Mouse (Mus musculus) kidney, embryonic 16.5 days (tissue): ENCODE results near the gene Ubqln4. TPM values are rescaled to one million over a fixed set of nuclear protein-coding genes. Genes with fewer than 3 reads are reported as not detected.

Experiments used
- ATAC-seq: fragments of 200-750 bp; cut with Nextera tagmentation; 2 replicates; pipeline ENCODE4 v1.8.0; 2017; ENCODE audit warnings: moderate TSS enrichment; ENCODE audit not compliant: low FRiP score, low TSS enrichment
- H3K27ac ChIP-seq: fragments of 300-500 bp; sonication (generic); 2 replicates; pipeline ENCODE4 v1.5.1; 2014; ENCODE audit warnings: low read length
- H3K27me3 ChIP-seq: fragments of 300-500 bp; sonication (generic); 2 replicates; pipeline ENCODE4 v1.6.1; 2014; ENCODE audit warnings: low read length, control low read depth, mixed read lengths; ENCODE audit not compliant: insufficient read depth
- H3K36me3 ChIP-seq: fragments of 300-500 bp; sonication (generic); 2 replicates; pipeline ENCODE4 v1.6.1; 2014; ENCODE audit warnings: low read length, control low read depth, mixed read lengths; ENCODE audit not compliant: insufficient read depth
- H3K4me1 ChIP-seq: fragments of 300-500 bp; sonication (generic); 2 replicates; pipeline ENCODE4 v1.6.1; 2014; ENCODE audit warnings: low read length, control low read depth, mixed read lengths; ENCODE audit not compliant: insufficient read depth
- H3K4me2 ChIP-seq: fragments of 300-500 bp; sonication (generic); replicated peaks from 2 replicates; pipeline ENCODE4 v1.6.1; 2014; ENCODE audit warnings: low read depth, low read length
- H3K4me3 ChIP-seq: fragments of 300-500 bp; sonication (generic); 2 replicates; pipeline ENCODE4 v1.5.1; 2014; ENCODE audit warnings: mild to moderate bottlenecking, low read length
- H3K9ac ChIP-seq: fragments of 300-500 bp; sonication (generic); replicated peaks from 2 replicates; pipeline ENCODE4 v1.6.1; 2014; ENCODE audit warnings: low read length
- H3K9me3 ChIP-seq: fragments of 300-500 bp; sonication (generic); 2 replicates; pipeline ENCODE4 v1.6.1; 2016; ENCODE audit warnings: low read length, control low read depth
- WGBS: fragments of 180-500 bp; shearing (Covaris S2); extraction: QIAGEN DNeasy Blood & Tissue Kit; methylation state at CpG from one replicate; pipeline ENCODE4 v1.1.7; 2014; 5-methylcytosine and 5-hydroxymethylcytosine counted together
- polyA plus RNA-seq: library from polyadenylated mRNA; unstranded; fragments of >200 nt; fragmentation: Nextera tagmentation; extraction: Ambion mirVana; gene quantifications from 2 replicates; pipeline ENCODE4 v1.2.1, GENCODE M21; 2015

Gene Ubqln4
- polyA plus RNA-seq, 1 experiment from 2014 or later = 52.7 TPM

GRCm38 (mm10) chr3:88531348-88532298 is 21.9 kb upstream of the Ubqln4 start:
- Histone ChIP-seq H3K27me3 (no peaks in the 10 kb centered on the region), H3K36me3 (peaks cover 6% of the 10 kb centered on the region), H3K4me2 (peak overlapping the region; percentile 83), H3K9me3 (no peaks in the 10 kb centered on the region), H3K4me3 (peak overlapping the region; percentile 94), H3K27ac (peak overlapping the region; percentile 99), H3K9ac (peak overlapping the region; percentile 99), H3K4me1 (peaks cover 64% of the 10 kb centered on the region)
- WGBS = 1% methylated on average over 51 of the region's 63 CpGs
- ATAC-seq = peak; percentile 83

DNA sequence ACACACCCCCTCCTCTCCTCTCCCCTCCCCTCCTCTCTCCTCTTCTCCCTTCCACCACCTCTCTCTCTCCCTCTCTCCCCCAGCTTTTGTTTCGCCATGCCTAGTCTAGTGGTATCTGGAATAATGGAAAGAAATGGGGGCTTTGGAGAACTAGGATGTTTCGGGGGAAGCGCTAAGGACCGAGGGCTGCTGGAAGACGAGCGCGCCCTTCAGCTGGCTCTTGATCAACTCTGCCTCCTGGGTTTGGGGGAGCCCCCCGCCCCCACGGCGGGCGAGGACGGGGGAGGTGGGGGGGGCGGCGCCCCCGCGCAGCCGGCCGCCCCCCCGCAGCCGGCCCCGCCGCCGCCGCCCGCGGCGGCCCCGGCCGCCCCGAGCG is 21.3 kb upstream of the Ubqln4 start, which contains the start of gene Mex3a:
Gene Mex3a (plus strand): TSS at position 97 of the 376 bp plus-strand sequence.
- WGBS = 0% methylated on average over 9 of the region's 31 CpGs
- ATAC-seq = no peak
- H3K27me3 ChIP-seq = no peaks in the 10 kb centered on the region
- peak within 1 kb of the TSS; percentile 94 for H3K4me3 ChIP-seq
- peak within 1 kb of the TSS; percentile 99 for H3K9ac ChIP-seq
- H3K4me2 ChIP-seq = peak within 1 kb of the TSS; percentile 83
- peak within 1 kb of the TSS; percentile 99 for H3K27ac ChIP-seq
- H3K36me3 ChIP-seq = peaks cover 13% of the 10 kb centered on the region
- H3K4me1 ChIP-seq = peaks cover 67% of the 10 kb centered on the region
- H3K9me3 ChIP-seq = no peaks in the 10 kb centered on the region

DNA sequence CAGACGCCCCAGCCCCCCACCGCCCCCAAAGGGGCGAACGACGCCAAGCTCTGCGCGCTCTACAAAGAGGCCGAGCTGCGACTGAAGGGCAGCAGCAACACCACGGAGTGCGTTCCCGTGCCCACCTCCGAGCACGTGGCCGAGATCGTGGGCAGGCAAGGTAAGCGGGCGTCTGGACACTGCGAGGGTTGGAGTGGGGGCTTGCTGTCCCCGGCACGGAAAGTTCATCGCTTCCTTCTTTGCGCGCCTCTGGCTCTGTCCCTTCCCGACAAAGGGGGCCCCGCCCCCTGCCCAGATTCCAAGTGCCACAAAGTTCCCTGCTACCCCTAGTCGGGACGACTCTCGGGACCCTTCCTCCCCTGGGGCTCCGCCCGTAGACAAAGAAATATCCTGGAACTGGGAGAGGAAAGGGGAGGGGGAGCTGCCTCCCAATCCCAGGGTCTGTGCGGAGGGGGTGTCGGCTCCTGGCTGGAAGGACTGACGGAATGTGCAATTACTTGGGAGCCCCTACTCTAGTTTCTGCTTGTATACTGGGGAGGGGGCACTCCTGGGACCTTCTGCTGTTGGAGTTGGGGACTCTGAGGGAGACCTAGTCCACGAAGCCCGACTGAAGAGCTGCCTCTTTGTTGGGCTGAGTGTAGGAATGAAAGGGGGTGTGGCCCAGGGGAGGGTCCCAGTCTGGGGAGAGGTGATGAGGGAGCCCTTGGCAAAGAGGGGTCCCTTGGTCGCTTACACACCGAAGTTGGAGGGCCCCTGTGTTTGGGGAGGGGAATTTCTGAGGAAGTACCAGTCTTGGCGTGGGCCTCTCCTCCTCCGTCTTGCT is 20.7 kb upstream of the Ubqln4 start:
- no peaks in the 10 kb centered on the region for H3K27me3 ChIP-seq
- under 1% methylated on average over 30 of the region's 40 CpGs for WGBS
- H3K4me1 ChIP-seq = peaks cover 67% of the 10 kb centered on the region
- H3K4me3 ChIP-seq = peak overlapping the region; percentile 94
- peak overlapping the region; percentile 83 for H3K4me2 ChIP-seq
- peak overlapping the region; percentile 99 for H3K27ac ChIP-seq
- no peaks in the 10 kb centered on the region for H3K9me3 ChIP-seq
- ATAC-seq = peak; percentile 9
- H3K36me3 ChIP-seq = peaks cover 19% of the 10 kb centered on the region
- peak overlapping the region; percentile 99 for H3K9ac ChIP-seq

- 2% methylated on average over 5 of the region's 5 CpGs for WGBS
- Histone ChIP-seq H3K9me3 (no peaks in the 10 kb centered on the region), H3K27me3 (no peaks in the 10 kb centered on the region), H3K9ac (peak overlapping the region; percentile 99), H3K27ac (peak overlapping the region; percentile 99), H3K4me2 (peak overlapping the region; percentile 83), H3K4me3 (peak overlapping the region; percentile 94), H3K4me1 (peaks cover 71% of the 10 kb centered on the region), H3K36me3 (peaks cover 27% of the 10 kb centered on the region)
- no peak for ATAC-seq
These were observed 19.9 kb upstream of the Ubqln4 start for GRCm38 (mm10) chr3:88533706-88534105.

- H3K27me3 ChIP-seq = no peaks in the 10 kb centered on the region
- H3K4me1 ChIP-seq = peaks cover 66% of the 10 kb centered on the region
- peaks cover 30% of the 10 kb centered on the region for H3K36me3 ChIP-seq
- H3K27ac ChIP-seq = peak overlapping the region; percentile 61; the same call in 1 of the 2 replicates
- peak overlapping the region; percentile 94 for H3K4me3 ChIP-seq
- ATAC-seq = no peak
- H3K9me3 ChIP-seq = no peaks in the 10 kb centered on the region
- WGBS = 23% methylated on average over 3 of the region's 3 CpGs
- H3K9ac ChIP-seq = peak overlapping the region; percentile 99
- peak overlapping the region; percentile 83 for H3K4me2 ChIP-seq
These were observed 18.6 kb upstream of the Ubqln4 start for GRCm38 (mm10) chr3:88535005-88535404.

DNA sequence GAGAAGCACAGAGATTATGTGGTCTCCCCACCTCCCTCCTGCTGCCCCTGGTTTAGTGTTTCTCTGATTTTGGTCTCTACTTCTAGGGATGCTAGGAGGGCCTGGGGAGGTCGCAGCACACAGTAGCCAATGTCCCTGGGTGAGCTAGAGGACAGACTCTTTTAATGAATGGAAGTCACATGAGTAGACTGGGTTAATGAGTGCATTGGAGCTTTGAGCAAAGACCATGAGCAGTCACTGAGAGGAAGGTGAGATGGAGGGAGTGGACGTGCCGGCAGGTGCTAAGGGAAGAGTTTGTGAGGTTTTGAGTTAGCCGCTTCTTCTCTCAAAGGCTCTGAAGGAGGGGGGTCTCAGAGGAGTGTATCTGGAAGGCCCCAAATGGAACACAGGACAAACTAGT is 18.0 kb upstream of the Ubqln4 start:
- ATAC-seq = no peak
- peak overlapping the region; percentile 61; the same call in 1 of the 2 replicates for H3K27ac ChIP-seq
- H3K4me1 ChIP-seq = peaks cover 60% of the 10 kb centered on the region
- WGBS = 33% methylated on average over 4 of the region's 4 CpGs
- peak overlapping the region; percentile 94 for H3K4me3 ChIP-seq
- H3K27me3 ChIP-seq = no peaks in the 10 kb centered on the region
- peak overlapping the region; percentile 83 for H3K4me2 ChIP-seq
- H3K9me3 ChIP-seq = no peaks in the 10 kb centered on the region
- peak overlapping the region; percentile 99 for H3K9ac ChIP-seq
- H3K36me3 ChIP-seq = peaks cover 34% of the 10 kb centered on the region

DNA sequence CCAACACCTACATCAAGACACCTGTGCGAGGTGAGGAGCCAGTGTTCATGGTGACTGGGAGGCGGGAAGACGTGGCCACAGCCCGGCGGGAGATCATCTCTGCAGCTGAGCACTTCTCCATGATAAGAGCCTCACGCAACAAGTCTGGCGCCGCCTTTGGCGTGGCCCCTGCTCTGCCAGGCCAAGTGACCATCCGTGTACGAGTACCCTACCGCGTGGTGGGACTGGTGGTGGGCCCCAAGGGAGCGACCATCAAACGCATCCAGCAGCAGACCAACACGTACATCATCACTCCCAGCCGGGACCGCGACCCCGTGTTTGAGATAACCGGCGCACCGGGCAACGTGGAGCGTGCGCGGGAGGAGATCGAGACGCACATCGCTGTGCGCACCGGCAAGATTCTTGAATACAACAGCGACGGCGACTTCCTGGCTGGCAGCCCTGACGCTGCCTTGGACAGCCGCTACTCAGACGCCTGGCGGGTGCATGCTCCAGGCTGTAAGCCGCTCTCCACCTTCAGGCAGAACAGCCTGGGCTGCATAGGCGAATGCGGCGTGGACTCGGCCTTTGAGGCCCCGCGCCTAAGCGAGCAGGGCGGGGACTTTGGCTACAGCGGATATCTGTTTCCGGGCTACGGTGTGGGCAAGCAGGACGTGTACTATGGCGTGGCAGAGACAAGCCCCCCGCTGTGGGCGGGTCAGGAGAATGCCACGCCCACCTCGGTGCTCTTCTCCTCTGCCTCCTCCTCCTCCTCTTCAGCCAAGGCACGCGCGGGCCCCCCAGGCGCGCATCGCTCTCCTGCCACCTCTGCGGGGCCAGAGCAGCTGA is 17.2 kb upstream of the Ubqln4 start:
- 5% methylated on average over 64 of the region's 64 CpGs for WGBS
- H3K27me3 ChIP-seq = no peaks in the 10 kb centered on the region
- H3K9ac ChIP-seq = peak overlapping the region; percentile 99
- peak; percentile 36 for ATAC-seq
- no peaks in the 10 kb centered on the region for H3K9me3 ChIP-seq
- peak overlapping the region; percentile 83 for H3K4me2 ChIP-seq
- H3K4me1 ChIP-seq = peaks cover 57% of the 10 kb centered on the region
- H3K36me3 ChIP-seq = peaks cover 34% of the 10 kb centered on the region
- peak overlapping the region; percentile 60; the same call in 1 of the 2 replicates for H3K27ac ChIP-seq
- peak overlapping the region; percentile 94 for H3K4me3 ChIP-seq

- peak overlapping the region; percentile 99 for H3K9ac ChIP-seq
- 68% methylated on average over 6 of the region's 6 CpGs for WGBS
- H3K27me3 ChIP-seq = no peaks in the 10 kb centered on the region
- H3K4me3 ChIP-seq = peak overlapping the region; percentile 94; the same call in 1 of the 2 replicates
- peaks cover 57% of the 10 kb centered on the region for H3K4me1 ChIP-seq
- peak; percentile 1; the same call in 1 of the 2 replicates for ATAC-seq
- peak overlapping the region; percentile 83; the same call in 1 of the 2 replicates for H3K4me2 ChIP-seq
- peaks cover 34% of the 10 kb centered on the region for H3K36me3 ChIP-seq
- H3K27ac ChIP-seq = no peak overlapping the region
- no peaks in the 10 kb centered on the region for H3K9me3 ChIP-seq
These were observed 16.4 kb upstream of the Ubqln4 start for GRCm38 (mm10) chr3:88537146-88537545.
